Mouse (Mus musculus) embryonic facial prominence, embryonic 12.5 days (tissue): ENCODE results near the gene Cnnm3. TPM values are rescaled to one million over a fixed set of nuclear protein-coding genes. Genes with fewer than 3 reads are reported as not detected.
A peak's percentile ranks its signal among the peaks of the same experiment; 100 is the strongest.

Experiments used
- ATAC-seq: fragments of 200-750 bp; cut with Nextera tagmentation; 2 replicates; pipeline ENCODE4 v1.8.0; 2017; ENCODE audit not compliant: insufficient number of reproducible peaks, insufficient read depth, low FRiP score, low TSS enrichment
- H3K27ac ChIP-seq: fragments of 300-500 bp; sonication (generic); 2 replicates; pipeline ENCODE4 v1.5.1; 2016; ENCODE audit warnings: mild to moderate bottlenecking
- H3K27me3 ChIP-seq: fragments of 300-500 bp; sonication (generic); 2 replicates; pipeline ENCODE4 v1.6.1; 2016; ENCODE audit warnings: mild to moderate bottlenecking, moderate library complexity
- H3K36me3 ChIP-seq: fragments of 300-500 bp; sonication (generic); 2 replicates; pipeline ENCODE4 v1.6.1; 2016; ENCODE audit warnings: mild to moderate bottlenecking
- H3K4me1 ChIP-seq: fragments of 300-500 bp; sonication (generic); 2 replicates; pipeline ENCODE4 v1.6.1; 2016
- H3K4me2 ChIP-seq: fragments of 300-500 bp; sonication (generic); replicated peaks from 2 replicates; pipeline ENCODE4 v1.6.1; 2016; ENCODE audit warnings: mild to moderate bottlenecking, moderate library complexity
- H3K4me3 ChIP-seq: fragments of 300-500 bp; sonication (generic); 2 replicates; pipeline ENCODE4 v1.5.1; 2016; ENCODE audit warnings: mild to moderate bottlenecking
- H3K9ac ChIP-seq: fragments of 300-500 bp; sonication (generic); 2 replicates; pipeline ENCODE4 v1.6.1; 2016; ENCODE audit warnings: mild to moderate bottlenecking, moderate library complexity
- H3K9me3 ChIP-seq: fragments of 300-500 bp; sonication (generic); 2 replicates; pipeline ENCODE4 v1.6.1; 2016; ENCODE audit warnings: mild to moderate bottlenecking, moderate library complexity
- WGBS: fragments of 180-500 bp; shearing (Covaris S2); methylation state at CpG from one replicate; pipeline ENCODE4 v1.1.7; 2016; 5-methylcytosine and 5-hydroxymethylcytosine counted together
- polyA plus RNA-seq: library from polyadenylated mRNA; unstranded; fragments of >200 nt; fragmentation: Nextera tagmentation; extraction: Ambion mirVana; gene quantifications from 2 replicates; pipeline ENCODE4 v1.2.1, GENCODE M21; 2016

The Cnnm3 gene
- polyA plus RNA-seq = 4.3 and 5.6 TPM in 2 replicates

- Histone ChIP-seq H3K9me3 (no peaks in the 10 kb centered on the region), H3K4me3 (peak within 1 kb of the TSS; percentile 94), H3K4me1 (peaks cover 19% of the 10 kb centered on the region), H3K27me3 (no peaks in the 10 kb centered on the region), H3K9ac (peak within 1 kb of the TSS; percentile 87), H3K27ac (peak within 1 kb of the TSS; percentile 99), H3K4me2 (peak within 1 kb of the TSS; percentile 84), H3K36me3 (peaks cover 23% of the 10 kb centered on the region)
- peak; percentile 99 for ATAC-seq
- 1% methylated on average over 42 of the region's 51 CpGs for WGBS
Observed at GRCm38 (mm10) chr1:36511289-36512021, at the start of gene Cnnm3. Gene Cnnm3 (plus strand): TSS chr1:36511867.

- H3K36me3 ChIP-seq = no peaks in the 10 kb centered on the region
- H3K4me2 ChIP-seq = no peak overlapping the region
- H3K4me1 ChIP-seq = no peaks in the 10 kb centered on the region
- 72% methylated on average over 4 of the region's 4 CpGs for WGBS
- ATAC-seq = no peak
- H3K9ac ChIP-seq = no peak overlapping the region
- H3K4me3 ChIP-seq = no peak overlapping the region
- H3K27ac ChIP-seq = no peak overlapping the region
- no peaks in the 10 kb centered on the region for H3K27me3 ChIP-seq
- H3K9me3 ChIP-seq = no peaks in the 10 kb centered on the region
Observed at GRCm38 (mm10) chr1:36465641-36466160, 46.0 kb upstream of the Cnnm3 start.

DNA sequence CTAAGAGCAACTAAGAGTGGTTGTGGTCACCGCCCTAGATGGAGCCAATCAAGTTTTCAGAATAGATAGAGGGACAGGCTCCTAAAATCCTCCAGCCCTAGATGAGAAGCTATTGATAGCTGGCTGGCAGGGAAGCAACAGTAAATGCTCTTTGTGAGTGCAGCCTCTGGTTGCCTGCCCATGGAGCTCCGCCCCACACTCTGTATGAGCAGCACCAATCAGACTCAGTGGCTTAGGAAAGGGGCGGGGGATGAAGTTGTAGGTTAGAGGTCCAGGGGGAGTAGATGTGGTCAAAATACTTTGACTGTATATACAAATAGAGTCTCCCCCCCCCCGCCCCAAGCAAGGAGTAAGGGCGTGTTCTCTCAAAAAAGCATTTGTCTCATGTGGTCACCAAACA is 44.2 kb upstream of the Cnnm3 start:
- WGBS = 45% methylated on average over 5 of the region's 5 CpGs
- Histone ChIP-seq H3K4me1 (peaks cover 6% of the 10 kb centered on the region), H3K4me3 (no peak overlapping the region), H3K27me3 (no peaks in the 10 kb centered on the region), H3K4me2 (no peak overlapping the region), H3K9ac (no peak overlapping the region), H3K36me3 (no peaks in the 10 kb centered on the region), H3K9me3 (no peaks in the 10 kb centered on the region), H3K27ac (no peak overlapping the region)
- no peak for ATAC-seq

- no peak for ATAC-seq
- H3K36me3 ChIP-seq = no peaks in the 10 kb centered on the region
- no peaks in the 10 kb centered on the region for H3K9me3 ChIP-seq
- H3K4me3 ChIP-seq = no peak overlapping the region
- H3K9ac ChIP-seq = no peak overlapping the region
- no peak overlapping the region for H3K4me2 ChIP-seq
- peaks cover 31% of the 10 kb centered on the region for H3K4me1 ChIP-seq
- no peaks in the 10 kb centered on the region for H3K27me3 ChIP-seq
- 0 out of 2 replicates have a peak overlapping the region, but pooled peaks have one; percentile 36 for H3K27ac ChIP-seq
- 15% methylated on average over 2 of the region's 2 CpGs for WGBS
Observed at GRCm38 (mm10) chr1:36469811-36470444, 41.7 kb upstream of the Cnnm3 start.

GRCm38 (mm10) chr1:36471181-36472105 is 40.2 kb upstream of the Cnnm3 start, which contains the start of gene Cnnm4:
Gene Cnnm4 (plus strand): TSS chr1:36471620.
- peak within 1 kb of the TSS; percentile 69 for H3K4me2 ChIP-seq
- peak within 1 kb of the TSS; percentile 66 for H3K9ac ChIP-seq
- no peaks in the 10 kb centered on the region for H3K9me3 ChIP-seq
- H3K4me3 ChIP-seq = peak within 1 kb of the TSS; percentile 63
- WGBS = under 1% methylated on average over 81 of the region's 98 CpGs
- peaks cover 46% of the 10 kb centered on the region for H3K4me1 ChIP-seq
- peak within 1 kb of the TSS; percentile 67; the same call in 1 of the 2 replicates for H3K27ac ChIP-seq
- peak; percentile 86 for ATAC-seq
- no peaks in the 10 kb centered on the region for H3K36me3 ChIP-seq
- H3K27me3 ChIP-seq = no peaks in the 10 kb centered on the region

DNA sequence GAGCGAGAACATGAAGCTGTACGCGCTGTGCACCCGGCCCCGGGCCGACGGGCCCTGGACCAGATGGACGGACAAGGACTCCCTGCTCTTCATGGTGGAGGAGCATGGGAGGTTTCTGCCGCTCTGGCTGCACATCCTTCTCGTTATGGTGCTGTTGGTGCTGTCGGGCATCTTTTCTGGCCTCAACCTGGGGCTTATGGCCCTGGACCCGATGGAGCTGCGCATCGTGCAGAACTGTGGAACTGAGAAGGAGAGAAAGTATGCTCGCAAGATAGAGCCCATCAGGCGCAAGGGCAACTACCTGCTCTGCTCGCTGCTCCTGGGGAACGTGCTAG is 39.6 kb upstream of the Cnnm3 start:
- H3K9ac ChIP-seq = peak overlapping the region; percentile 66
- no peaks in the 10 kb centered on the region for H3K36me3 ChIP-seq
- H3K4me3 ChIP-seq = peak overlapping the region; percentile 63
- H3K27me3 ChIP-seq = no peaks in the 10 kb centered on the region
- no peak for ATAC-seq
- H3K9me3 ChIP-seq = no peaks in the 10 kb centered on the region
- peaks cover 50% of the 10 kb centered on the region for H3K4me1 ChIP-seq
- 11% methylated on average over 18 of the region's 18 CpGs for WGBS
- H3K27ac ChIP-seq = no peak overlapping the region
- H3K4me2 ChIP-seq = peak overlapping the region; percentile 69

GRCm38 (mm10) chr1:36473211-36473780 is 38.4 kb upstream of the Cnnm3 start:
- no peaks in the 10 kb centered on the region for H3K9me3 ChIP-seq
- no peak for ATAC-seq
- peak overlapping the region; percentile 63 for H3K4me3 ChIP-seq
- no peaks in the 10 kb centered on the region for H3K27me3 ChIP-seq
- H3K36me3 ChIP-seq = no peaks in the 10 kb centered on the region
- peaks cover 50% of the 10 kb centered on the region for H3K4me1 ChIP-seq
- no peak overlapping the region for H3K27ac ChIP-seq
- H3K9ac ChIP-seq = no peak overlapping the region
- peak overlapping the region; percentile 69 for H3K4me2 ChIP-seq
- 85% methylated on average over 10 of the region's 10 CpGs for WGBS

DNA sequence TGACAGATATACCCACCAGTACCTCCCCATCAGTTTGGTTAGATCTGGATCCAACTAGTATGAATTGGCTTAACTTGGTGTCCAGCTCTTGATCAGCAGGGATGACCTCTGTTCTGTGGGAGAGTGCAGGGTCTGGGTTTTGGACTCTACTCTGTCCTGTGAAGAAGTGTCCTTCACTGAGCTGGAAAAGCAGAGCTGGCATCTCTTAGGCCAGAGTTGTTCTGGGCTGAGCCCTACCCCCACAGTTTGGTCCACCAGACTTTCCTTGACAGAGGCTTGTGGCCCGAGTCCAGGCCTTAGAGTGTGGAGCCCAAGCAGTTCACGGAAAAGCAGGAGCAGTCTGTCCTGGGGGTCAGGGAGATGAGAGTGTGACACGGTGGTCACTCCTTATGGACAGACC is 37.0 kb upstream of the Cnnm3 start:
- H3K4me3 ChIP-seq = peak overlapping the region; percentile 63
- no peak for ATAC-seq
- peak overlapping the region; percentile 52; the same call in 1 of the 2 replicates for H3K27ac ChIP-seq
- 48% methylated on average over 3 of the region's 3 CpGs for WGBS
- H3K4me2 ChIP-seq = peak overlapping the region; percentile 69
- H3K9ac ChIP-seq = peak overlapping the region; percentile 32
- H3K36me3 ChIP-seq = no peaks in the 10 kb centered on the region
- H3K27me3 ChIP-seq = no peaks in the 10 kb centered on the region
- peaks cover 50% of the 10 kb centered on the region for H3K4me1 ChIP-seq
- no peaks in the 10 kb centered on the region for H3K9me3 ChIP-seq

GRCm38 (mm10) chr1:36475480-36476110 is 36.1 kb upstream of the Cnnm3 start:
- Histone ChIP-seq H3K4me1 (peaks cover 50% of the 10 kb centered on the region), H3K27ac (peak overlapping the region; percentile 52), H3K9ac (peak overlapping the region; percentile 24; the same call in 1 of the 2 replicates), H3K36me3 (no peaks in the 10 kb centered on the region), H3K4me3 (peak overlapping the region; percentile 63), H3K4me2 (peak overlapping the region; percentile 69), H3K27me3 (no peaks in the 10 kb centered on the region), H3K9me3 (no peaks in the 10 kb centered on the region)
- no peak for ATAC-seq
- WGBS = 42% methylated on average over 8 of the region's 8 CpGs

- H3K27me3 ChIP-seq = no peaks in the 10 kb centered on the region
- H3K36me3 ChIP-seq = no peaks in the 10 kb centered on the region
- peaks cover 50% of the 10 kb centered on the region for H3K4me1 ChIP-seq
- H3K9me3 ChIP-seq = no peaks in the 10 kb centered on the region
- ATAC-seq = no peak
- WGBS = 78% methylated on average over 7 of the region's 7 CpGs
- H3K4me2 ChIP-seq = peak overlapping the region; percentile 69
- no peak overlapping the region for H3K27ac ChIP-seq
- H3K4me3 ChIP-seq = no peak overlapping the region
- no peak overlapping the region for H3K9ac ChIP-seq
Observed at GRCm38 (mm10) chr1:36476426-36476825, 35.2 kb upstream of the Cnnm3 start.
